Mouse (Mus musculus) G1E (cell line): ENCODE data around the gene Ascl5. TPM values are rescaled to one million over a fixed set of nuclear protein-coding genes. Genes with fewer than 3 reads are reported as not detected.
A peak's percentile ranks its signal among the peaks of the same experiment; 100 is the strongest.

Source experiments
- ATAC-seq: 2 replicates; pipeline ENCODE4 v1.8.0; 2016; ENCODE audit warnings: mild to moderate bottlenecking; ENCODE audit not compliant: insufficient number of reproducible peaks, poor library complexity, low FRiP score, severe bottlenecking; ENCODE audit errors: extremely low read depth
- DNase-seq: peaks from one replicate; pipeline ENCODE4 v3.0.0; 2012; ENCODE audit warnings: low spot score
- H3K27me3 ChIP-seq: 2 replicates; pipeline ENCODE4 v1.6.1; 2012; ENCODE audit warnings: mild to moderate bottlenecking, low read length, inconsistent platforms; ENCODE audit not compliant: insufficient read depth
- H3K36me3 ChIP-seq: replicated peaks from 2 replicates; pipeline ENCODE3; 2012; ENCODE audit warnings: mild to moderate bottlenecking, inconsistent platforms
- H3K4me1 ChIP-seq: 2 replicates; pipeline ENCODE4 v1.6.1; 2012; ENCODE audit warnings: low read depth, low read length, inconsistent platforms, mixed read lengths; ENCODE audit not compliant: insufficient read depth
- H3K4me3 ChIP-seq: 2 replicates; pipeline ENCODE4 v1.5.1; 2012; ENCODE audit warnings: low read depth, mild to moderate bottlenecking, inconsistent platforms, low read length, moderate library complexity, mixed read lengths
- H3K9me3 ChIP-seq: replicated peaks from 2 replicates; pipeline ENCODE4 v1.6.1; 2012; ENCODE audit warnings: inconsistent platforms
- CTCF ChIP-seq: IDR thresholded peaks from 2 replicates; pipeline ENCODE4 v1.5.1; 2012; ENCODE audit warnings: low read depth, low read length, inconsistent platforms, mixed read lengths
- GATA1 ChIP-seq: IDR thresholded peaks from 2 replicates; pipeline ENCODE4 v1.6.1; 2012; ENCODE audit warnings: borderline replicate concordance, low read length, inconsistent platforms, mixed read lengths
- GATA2 ChIP-seq: IDR thresholded peaks from 2 replicates; pipeline ENCODE4 v1.6.1; 2012; ENCODE audit warnings: low read depth, low read length, inconsistent platforms, borderline replicate concordance
- POLR2AphosphoS5 ChIP-seq: IDR thresholded peaks from 2 replicates; pipeline ENCODE4 v1.6.1; 2012; ENCODE audit warnings: low read depth, low read length, inconsistent platforms; ENCODE audit not compliant: insufficient replicate concordance
- TAL1 ChIP-seq: conservative IDR thresholded peaks from 2 replicates; pipeline ENCODE4 v1.6.1; 2012; ENCODE audit warnings: low read depth, low read length, inconsistent platforms, mixed read lengths
- polyA plus RNA-seq: library from polyadenylated mRNA; stranded (reverse); fragments of >175 nt; gene quantifications from 2 replicates; pipeline ENCODE4 v1.2.3, GENCODE M21; 2012
- total RNA-seq, 2 experiments: library from RNA; stranded (forward) in 1 of 2; stranded (reverse) in 1 of 2; fragments of 200-1000 nt in 1 of 2; fragments of >200 nt in 1 of 2; fragmentation: Nextera tagmentation in 1 of 2; gene quantifications; 2 replicates each; pipeline ENCODE4 v1.2.3; 2014 to 2017

Ascl5 gene
- total and polyA plus RNA-seq, 3 experiments = not detected

GRCm38 (mm10) chr1:136013513-136013912 lies 37.1 kb upstream of the Ascl5 start:
- Histone ChIP-seq H3K4me3 (no peak overlapping the region), H3K9me3 (0 out of 2 replicates have a peak, but pooled peaks cover 2% of the 10 kb centered on the region), H3K27me3 (no peaks in the 10 kb centered on the region), H3K4me1 (peaks cover 79% of the 10 kb centered on the region), H3K36me3 (no peaks in the 10 kb centered on the region)
- DNase-seq (no peak), ATAC-seq (no peak)
- TF ChIP-seq TAL1 (no peak), CTCF (no peak), POLR2AphosphoS5 (no peak), GATA2 (no peak), GATA1 (no peak)

GRCm38 (mm10) chr1:136014796-136015502 lies 35.7 kb upstream of the Ascl5 start:
- peak; percentile 84 for DNase-seq
- Histone ChIP-seq H3K4me3 (peak overlapping the region; percentile 17; the same call in 1 of the 2 replicates), H3K27me3 (no peaks in the 10 kb centered on the region), H3K4me1 (peaks cover 84% of the 10 kb centered on the region), H3K9me3 (0 out of 2 replicates have a peak, but pooled peaks cover 2% of the 10 kb centered on the region), H3K36me3 (peaks cover 10% of the 10 kb centered on the region)
- peak; percentile 86 for ATAC-seq
- TF ChIP-seq POLR2AphosphoS5 (no peak), TAL1 (peak; percentile 100)

GRCm38 (mm10) chr1:136017307-136017706 lies 33.3 kb upstream of the Ascl5 start:
- Histone ChIP-seq H3K36me3 (peaks cover 32% of the 10 kb centered on the region), H3K9me3 (no peaks in the 10 kb centered on the region), H3K4me1 (peaks cover 72% of the 10 kb centered on the region), H3K4me3 (peak overlapping the region; percentile 56; the same call in 1 of the 2 replicates), H3K27me3 (no peaks in the 10 kb centered on the region)
- no peak for TF ChIP-seq CTCF
- no peak for TF ChIP-seq TAL1
- no peak for TF ChIP-seq POLR2AphosphoS5
- no peak for TF ChIP-seq GATA2
- no peak for TF ChIP-seq GATA1
- ATAC-seq (no peak), DNase-seq (no peak)

GRCm38 (mm10) chr1:136017907-136018313 lies 32.7 kb upstream of the Ascl5 start:
- Histone ChIP-seq H3K9me3 (no peaks in the 10 kb centered on the region), H3K27me3 (no peaks in the 10 kb centered on the region), H3K4me1 (peaks cover 75% of the 10 kb centered on the region), H3K4me3 (peak overlapping the region; percentile 80), H3K36me3 (peaks cover 38% of the 10 kb centered on the region)
- peak; percentile 96 for DNase-seq
- TF ChIP-seq GATA2 (no peak), POLR2AphosphoS5 (no peak), TAL1 (no peak), GATA1 (no peak), CTCF (no peak)
- peak; percentile 76 for ATAC-seq

GRCm38 (mm10) chr1:136018390-136019189 lies 32.0 kb upstream of the Ascl5 start:
- Histone ChIP-seq H3K4me1 (peaks cover 75% of the 10 kb centered on the region), H3K9me3 (no peaks in the 10 kb centered on the region), H3K36me3 (peaks cover 44% of the 10 kb centered on the region), H3K27me3 (no peaks in the 10 kb centered on the region), H3K4me3 (peak overlapping the region; percentile 80)
- no peak for ATAC-seq
- peak; percentile 53 for DNase-seq
- TF ChIP-seq POLR2AphosphoS5 (no peak), TAL1 (no peak), CTCF (no peak), GATA2 (no peak), GATA1 (no peak)

- H3K27me3 ChIP-seq = no peaks in the 10 kb centered on the region
- no peak overlapping the region for H3K4me3 ChIP-seq
- TF ChIP-seq POLR2AphosphoS5 = no peak
- no peak for TF ChIP-seq CTCF
- H3K9me3 ChIP-seq = no peaks in the 10 kb centered on the region
- DNase-seq (no peak), ATAC-seq (no peak)
- peaks cover 27% of the 10 kb centered on the region for H3K4me1 ChIP-seq
- H3K36me3 ChIP-seq = peaks cover 100% of the 10 kb centered on the region
Measured at GRCm38 (mm10) chr1:136030201-136030600, 20.4 kb upstream of the Ascl5 start.
